Mouse (Mus musculus): ENCODE results near the gene Bod1l.

Bod1l gene

GRCm38 (mm10) chr5:41844147-41844529, at the start of gene Bod1l:
Gene Bod1l, minus strand, starts transcription at chr5:41844315.
- DNase-seq (ENCODE audit: low read depth, low spot score) = peak; percentile 79

- DNase-seq (ENCODE audit: low read depth, low spot score) = no peak
Observed at GRCm38 (mm10) chr5:41893351-41893750, 49.2 kb upstream of the Bod1l start.

GRCm38 (mm10) chr5:41890871-41891270, 46.8 kb upstream of the Bod1l start:
- DNase-seq (ENCODE audit: low read depth, low spot score) = no peak

GRCm38 (mm10) chr5:41889245-41889849, 45.2 kb upstream of the Bod1l start:
- no peak for DNase-seq (ENCODE audit: low read depth, low spot score)

GRCm38 (mm10) chr5:41888834-41889233, 44.7 kb upstream of the Bod1l start:
- no peak for DNase-seq (ENCODE audit: low read depth, low spot score)

- DNase-seq (ENCODE audit: low read depth, low spot score) = peak; percentile 43
Observed at GRCm38 (mm10) chr5:41887738-41888137, 43.6 kb upstream of the Bod1l start.

- peak; percentile 40 for DNase-seq (ENCODE audit: low read depth, low spot score)
Observed at GRCm38 (mm10) chr5:41884563-41884962, 40.4 kb upstream of the Bod1l start.

GRCm38 (mm10) chr5:41871164-41871563, 27.0 kb upstream of the Bod1l start:
- DNase-seq (ENCODE audit: low read depth, low spot score) = no peak

GRCm38 (mm10) chr5:41855781-41856180, 11.7 kb upstream of the Bod1l start:
- no peak for DNase-seq (ENCODE audit: low read depth, low spot score)

- DNase-seq (ENCODE audit: low read depth, low spot score) = no peak
Observed at GRCm38 (mm10) chr5:41845558-41845937, 1.4 kb upstream of the Bod1l start.

GRCm38 (mm10) chr5:41844820-41845557, 874 bp upstream of the Bod1l start:
- DNase-seq (ENCODE audit: low read depth, low spot score) = no peak

- no peak for DNase-seq (ENCODE audit: low read depth, low spot score)
Observed at GRCm38 (mm10) chr5:41843419-41844146, 532 bp downstream of the Bod1l start.

GRCm38 (mm10) chr5:41842681-41843080, 1.4 kb downstream of the Bod1l start:
- DNase-seq (ENCODE audit: low read depth, low spot score) = no peak

- no peak for DNase-seq (ENCODE audit: low read depth, low spot score)
Observed at GRCm38 (mm10) chr5:41841735-41842134, 2.4 kb downstream of the Bod1l start.

GRCm38 (mm10) chr5:41830100-41830499, 14.0 kb downstream of the Bod1l start:
- DNase-seq (ENCODE audit: low read depth, low spot score) = no peak

GRCm38 (mm10) chr5:41821158-41821557, 23.0 kb downstream of the Bod1l start:
- no peak for DNase-seq (ENCODE audit: low read depth, low spot score)

GRCm38 (mm10) chr5:41820530-41820929, 23.6 kb downstream of the Bod1l start:
- no peak for DNase-seq (ENCODE audit: low read depth, low spot score)

GRCm38 (mm10) chr5:41812516-41812915, 31.6 kb downstream of the Bod1l start:
- DNase-seq (ENCODE audit: low read depth, low spot score) = no peak

- DNase-seq (ENCODE audit: low read depth, low spot score) = no peak
Observed at GRCm38 (mm10) chr5:41811279-41811678, 32.8 kb downstream of the Bod1l start.

- no peak for DNase-seq (ENCODE audit: low read depth, low spot score)
Observed at GRCm38 (mm10) chr5:41807383-41807782, 36.7 kb downstream of the Bod1l start.

- no peak for DNase-seq (ENCODE audit: low read depth, low spot score)
Observed at GRCm38 (mm10) chr5:41806176-41806575, 37.9 kb downstream of the Bod1l start.

GRCm38 (mm10) chr5:41805085-41805484, 39.0 kb downstream of the Bod1l start:
- no peak for DNase-seq (ENCODE audit: low read depth, low spot score)

- no peak for DNase-seq (ENCODE audit: low read depth, low spot score)
Observed at GRCm38 (mm10) chr5:41804643-41805042, 39.5 kb downstream of the Bod1l start.

Data from WW6 (cell line).